Mouse (Mus musculus) thymus, adult 2 months (tissue): ENCODE measurements around the gene Naglu. TPM values are rescaled to one million over a fixed set of nuclear protein-coding genes. Genes with fewer than 3 reads are reported as not detected.

ENCODE experiments used
- DNase-seq: peaks from one replicate; pipeline ENCODE4 v3.0.0; 2021
- H3K27ac ChIP-seq: fragments of 200-500 bp; 2 replicates; pipeline ENCODE4 v1.5.1; 2012; ENCODE audit warnings: low read length, control low read depth; ENCODE audit not compliant: control insufficient read depth, insufficient read depth
- H3K27me3 ChIP-seq: fragments of 200-500 bp; 2 replicates; pipeline ENCODE4 v1.6.1; 2012; ENCODE audit warnings: mild to moderate bottlenecking, low read length, moderate library complexity, mixed read lengths; ENCODE audit not compliant: control insufficient read depth, insufficient read depth
- H3K36me3 ChIP-seq: fragments of 200-500 bp; 2 replicates; pipeline ENCODE4 v1.6.1; 2012; ENCODE audit warnings: mild to moderate bottlenecking, low read length, moderate library complexity; ENCODE audit not compliant: control insufficient read depth, insufficient read depth
- H3K4me1 ChIP-seq: fragments of 200-500 bp; replicated peaks from 2 replicates; pipeline ENCODE4 v1.6.1; 2012; ENCODE audit warnings: low read length; ENCODE audit not compliant: control insufficient read depth, insufficient read depth
- H3K4me3 ChIP-seq: fragments of 200-500 bp; 2 replicates; pipeline ENCODE4 v1.5.1; 2012; ENCODE audit warnings: mild to moderate bottlenecking, low read length, control low read depth, moderate library complexity; ENCODE audit not compliant: control insufficient read depth, insufficient read depth
- CTCF ChIP-seq: fragments of 200-500 bp; IDR thresholded peaks from 2 replicates; pipeline ENCODE4 v1.5.1; 2012; ENCODE audit warnings: mild to moderate bottlenecking, control low read depth, low read length, moderate library complexity, borderline replicate concordance; ENCODE audit not compliant: control insufficient read depth, poor library complexity, insufficient read depth; ENCODE audit errors: extremely low read depth
- POLR2A ChIP-seq: fragments of 200-500 bp; IDR thresholded peaks from 2 replicates; pipeline ENCODE4 v1.6.1; 2012; ENCODE audit warnings: mild to moderate bottlenecking, low read length, control low read depth, moderate library complexity; ENCODE audit not compliant: control insufficient read depth, poor library complexity, insufficient read depth; ENCODE audit errors: extremely low read depth
- WGBS: fragments of 180-500 bp; shearing (Covaris S2); methylation state at CpG from one replicate; pipeline ENCODE4 v1.1.7; 2018; 5-methylcytosine and 5-hydroxymethylcytosine counted together
- polyA plus RNA-seq: library from polyadenylated mRNA; depleted of rRNA; stranded (reverse); fragments of >200 nt; gene quantifications from 2 replicates; pipeline ENCODE4 v1.2.3, GENCODE M21; 2012

The Naglu gene
- polyA plus RNA-seq, 1 experiment, result 25.2 TPM

DNA sequence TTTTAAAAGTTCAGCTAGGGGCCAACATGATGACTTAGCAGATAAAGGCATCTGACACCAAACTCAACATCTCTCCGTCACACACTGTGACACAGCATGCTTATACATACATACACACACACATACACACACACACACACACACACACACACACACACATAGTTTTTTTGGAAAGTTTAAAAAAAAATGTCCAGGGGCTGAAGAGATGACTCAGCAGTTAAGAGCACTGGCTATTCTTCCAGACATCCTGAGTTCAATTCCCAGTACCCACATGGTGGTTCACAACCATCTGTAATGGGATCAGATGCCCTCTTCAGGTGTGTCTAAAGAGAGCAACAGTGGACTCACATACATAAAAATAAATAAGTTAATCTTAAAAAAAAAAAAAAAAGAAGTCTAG lies 38.3 kb upstream of the Naglu start:
- Histone ChIP-seq H3K27me3 (no peaks in the 10 kb centered on the region), H3K36me3 (no peaks in the 10 kb centered on the region), H3K4me3 (no peak overlapping the region), H3K27ac (no peak overlapping the region), H3K4me1 (no peaks in the 10 kb centered on the region)
- TF ChIP-seq POLR2A (no peak), CTCF (no peak)
- WGBS, result 83% methylated on average over 1 of the region's 1 CpGs
- DNase-seq, result no peak

DNA sequence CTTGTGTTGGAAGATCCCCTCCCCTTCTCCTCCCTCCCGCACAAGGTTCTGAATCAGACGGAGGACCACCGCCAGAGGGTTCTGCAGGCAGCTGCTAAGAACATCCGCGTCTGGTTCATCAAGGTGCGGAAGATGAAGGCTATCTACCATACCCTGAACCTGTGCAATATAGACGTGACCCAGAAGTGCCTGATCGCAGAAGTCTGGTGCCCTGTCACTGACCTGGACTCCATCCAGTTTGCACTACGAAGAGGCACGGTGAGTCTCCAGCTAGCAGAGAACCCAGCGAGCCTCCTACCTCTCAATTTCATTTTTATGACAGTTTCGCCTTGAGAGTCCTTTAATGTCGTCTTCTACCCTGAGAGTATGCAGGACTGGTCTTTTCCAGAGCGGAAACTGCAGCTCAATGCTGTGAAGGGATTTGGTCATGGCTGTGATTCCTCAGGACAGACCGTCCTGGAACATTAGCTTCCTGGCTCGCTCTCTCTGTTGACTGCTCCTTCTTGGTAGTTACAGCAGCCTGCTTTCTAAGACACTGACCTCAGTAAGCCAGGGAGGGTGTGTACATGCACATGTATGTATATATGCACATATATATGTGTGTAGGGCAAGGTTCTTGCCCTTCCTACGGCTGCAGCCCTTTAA lies 35.8 kb upstream of the Naglu start:
- WGBS, result 98% methylated on average over 17 of the region's 17 CpGs
- no peak for DNase-seq
- H3K27ac ChIP-seq, result no peak overlapping the region
- H3K27me3 ChIP-seq, result no peaks in the 10 kb centered on the region
- no peaks in the 10 kb centered on the region for H3K4me1 ChIP-seq
- TF ChIP-seq POLR2A (no peak), CTCF (no peak)
- H3K36me3 ChIP-seq, result no peaks in the 10 kb centered on the region
- no peak overlapping the region for H3K4me3 ChIP-seq

DNA sequence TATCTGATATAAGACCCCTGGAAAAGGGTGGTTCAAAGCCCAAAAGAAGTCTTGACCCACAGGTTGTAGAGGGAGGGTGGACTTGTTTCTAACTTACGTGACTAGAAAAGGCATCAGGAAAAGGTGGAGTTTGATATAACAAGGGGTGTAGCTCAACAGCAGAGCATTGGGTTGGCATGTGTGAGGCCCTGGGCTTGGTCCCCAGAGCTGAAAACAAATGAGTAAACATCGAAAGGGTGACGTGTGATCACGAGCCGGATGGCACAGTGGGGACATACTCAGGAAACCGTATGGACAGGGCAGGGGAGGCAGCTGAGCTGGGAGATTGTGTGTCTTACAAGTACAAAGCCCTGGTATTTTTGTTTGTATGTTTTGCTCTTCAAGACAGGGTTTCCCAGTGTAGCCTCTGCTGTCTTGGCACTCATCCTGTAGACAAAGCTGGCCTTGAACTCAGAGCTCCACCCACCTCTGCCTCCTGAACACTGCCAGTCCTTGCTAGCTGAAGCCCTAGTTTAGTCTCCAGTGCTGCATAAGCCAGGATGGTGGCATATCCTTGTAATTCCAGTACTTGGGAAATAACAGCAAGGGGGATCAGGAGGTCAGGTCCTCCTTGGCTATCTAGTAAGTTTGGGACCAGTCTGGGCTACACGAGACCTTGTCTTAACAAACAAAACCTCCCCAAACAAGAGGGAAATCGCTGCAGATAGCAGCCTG lies 35.0 kb upstream of the Naglu start:
- peaks cover 4% of the 10 kb centered on the region for H3K4me1 ChIP-seq
- no peaks in the 10 kb centered on the region for H3K27me3 ChIP-seq
- WGBS, result over 99% methylated on average over 8 of the region's 8 CpGs
- DNase-seq, result no peak
- TF ChIP-seq CTCF (no peak), POLR2A (no peak)
- H3K27ac ChIP-seq, result no peak overlapping the region
- no peaks in the 10 kb centered on the region for H3K36me3 ChIP-seq
- no peak overlapping the region for H3K4me3 ChIP-seq

DNA sequence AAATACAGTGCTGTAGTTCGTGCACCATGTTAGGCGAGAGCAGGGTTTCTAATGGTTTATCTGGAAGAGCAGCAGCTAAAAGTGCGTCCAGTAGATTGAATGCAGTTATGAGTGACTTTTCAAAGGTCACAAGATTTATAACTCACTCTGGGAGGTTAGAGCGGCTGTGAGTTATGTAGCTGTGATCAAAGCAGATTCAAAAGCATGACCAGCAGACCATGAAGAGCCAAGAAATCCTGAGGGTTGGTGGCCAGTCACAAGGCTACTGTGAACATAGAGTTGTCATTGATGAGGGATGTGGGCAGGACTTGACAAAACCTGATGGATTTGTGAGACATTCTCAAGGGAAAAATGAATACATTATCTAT lies 34.5 kb upstream of the Naglu start:
- Histone ChIP-seq H3K27me3 (no peaks in the 10 kb centered on the region), H3K36me3 (no peaks in the 10 kb centered on the region), H3K4me3 (no peak overlapping the region), H3K27ac (no peak overlapping the region), H3K4me1 (peaks cover 6% of the 10 kb centered on the region)
- 95% methylated on average over 4 of the region's 4 CpGs for WGBS
- TF ChIP-seq CTCF, result no peak
- no peak for TF ChIP-seq POLR2A
- no peak for DNase-seq

DNA sequence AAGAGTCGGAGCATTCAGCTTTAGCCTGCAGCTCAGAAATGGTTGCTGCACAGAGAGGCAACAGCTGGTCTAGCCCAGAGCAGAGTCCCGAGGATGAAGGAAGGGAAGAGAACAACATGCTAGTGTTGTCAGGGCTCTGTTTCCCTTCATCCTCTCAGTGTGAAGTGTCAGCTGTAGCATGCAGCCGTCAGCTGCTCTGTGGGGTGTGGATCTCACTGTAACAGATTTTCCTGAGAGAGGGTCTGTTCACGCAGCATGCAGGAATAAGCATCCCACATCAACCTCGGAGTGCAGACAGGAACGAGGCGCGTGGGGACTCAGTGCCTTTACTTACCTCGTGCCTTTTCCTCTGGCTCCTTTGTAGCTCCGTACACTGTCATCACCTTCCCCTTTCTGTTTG lies 32.0 kb upstream of the Naglu start:
- TF ChIP-seq POLR2A (no peak), CTCF (no peak)
- H3K4me3 ChIP-seq, result no peak overlapping the region
- H3K27me3 ChIP-seq, result no peaks in the 10 kb centered on the region
- no peak for DNase-seq
- H3K4me1 ChIP-seq, result peaks cover 7% of the 10 kb centered on the region
- no peak overlapping the region for H3K27ac ChIP-seq
- WGBS, result 94% methylated on average over 10 of the region's 10 CpGs
- no peaks in the 10 kb centered on the region for H3K36me3 ChIP-seq

DNA sequence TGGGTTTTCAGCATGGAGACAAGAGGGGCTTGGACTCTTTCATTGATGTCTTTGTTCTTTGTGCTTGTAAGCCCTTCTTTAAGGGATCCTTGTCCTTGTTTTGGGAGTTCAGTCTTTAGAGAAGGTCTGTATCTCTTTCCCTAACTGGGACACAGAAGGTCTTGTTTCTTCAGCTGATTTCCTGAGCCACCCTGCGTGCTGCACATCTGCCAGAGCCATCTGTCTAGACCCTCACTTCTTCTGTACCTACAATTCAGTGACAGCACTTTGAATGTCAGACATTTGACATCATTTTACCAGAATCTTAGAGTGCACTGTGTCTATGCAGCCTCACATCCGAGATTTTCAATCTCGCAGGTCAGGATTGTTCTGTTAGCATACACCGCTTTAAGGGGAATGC lies 24.0 kb upstream of the Naglu start:
- H3K36me3 ChIP-seq, result no peaks in the 10 kb centered on the region
- WGBS, result 76% methylated on average over 4 of the region's 4 CpGs

DNA sequence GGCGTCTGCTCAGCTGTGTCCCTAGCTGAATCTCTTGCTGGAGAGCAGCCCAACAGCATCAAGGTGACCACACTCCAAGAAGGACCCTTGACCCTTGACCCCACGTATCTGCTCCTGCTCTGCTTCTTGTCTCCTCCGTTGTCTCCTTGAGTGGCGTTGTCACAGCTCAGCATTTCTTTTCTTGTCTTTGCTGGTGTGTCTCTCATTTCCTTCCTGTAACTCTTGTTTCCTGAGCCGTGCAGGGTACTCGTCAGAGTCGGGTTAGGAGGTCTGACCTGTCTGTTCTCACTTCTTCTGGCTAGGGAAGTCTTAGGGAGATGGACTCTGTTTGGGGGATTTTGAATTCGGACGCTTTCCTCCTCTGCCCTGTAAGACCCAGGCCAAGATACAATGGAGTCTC lies 23.4 kb upstream of the Naglu start:
- Histone ChIP-seq H3K4me1 (peaks cover 32% of the 10 kb centered on the region), H3K36me3 (no peaks in the 10 kb centered on the region), H3K27ac (peak overlapping the region; percentile 68), H3K4me3 (peak overlapping the region; percentile 18; the same call in 1 of the 2 replicates), H3K27me3 (no peaks in the 10 kb centered on the region)
- 12% methylated on average over 9 of the region's 9 CpGs for WGBS
- peak; percentile 47 for DNase-seq
- no peak for TF ChIP-seq CTCF
- TF ChIP-seq POLR2A, result peak; percentile 35; the same call in 1 of the 2 replicates

More for the DNA sequence above, 24.0 kb upstream of the Naglu start:
- H3K27ac ChIP-seq, result peak overlapping the region; percentile 68
- peaks cover 32% of the 10 kb centered on the region for H3K4me1 ChIP-seq
- no peaks in the 10 kb centered on the region for H3K27me3 ChIP-seq
- H3K4me3 ChIP-seq, result no peak overlapping the region
- no peak for TF ChIP-seq POLR2A
- DNase-seq, result no peak
